Mouse (Mus musculus) ES-E14 (cell line): ENCODE data around the gene Pacrg.

Source experiments
- CHD2 ChIP-seq: IDR thresholded peaks from 2 replicates; pipeline ENCODE4 v1.6.1; 2014; ENCODE audit warnings: mild to moderate bottlenecking, low read depth, low read length, inconsistent platforms
- HCFC1 ChIP-seq: IDR thresholded peaks from 2 replicates; pipeline ENCODE4 v1.6.1; 2012; ENCODE audit warnings: low read length, inconsistent platforms, borderline replicate concordance; ENCODE audit not compliant: insufficient read depth
- MAFK ChIP-seq: IDR thresholded peaks from 2 replicates; pipeline ENCODE4 v1.6.1; 2014; ENCODE audit warnings: mild to moderate bottlenecking, low read depth, low read length, inconsistent platforms; ENCODE audit not compliant: insufficient read depth
- ZC3H11A ChIP-seq: IDR thresholded peaks from 2 replicates; pipeline ENCODE4 v1.6.1; 2012; ENCODE audit warnings: low read depth, mild to moderate bottlenecking, inconsistent platforms, low read length, borderline replicate concordance
- ZNF384 ChIP-seq: IDR thresholded peaks from 2 replicates; pipeline ENCODE4 v1.6.1; 2012; ENCODE audit warnings: low read depth, low read length, inconsistent platforms

DNA sequence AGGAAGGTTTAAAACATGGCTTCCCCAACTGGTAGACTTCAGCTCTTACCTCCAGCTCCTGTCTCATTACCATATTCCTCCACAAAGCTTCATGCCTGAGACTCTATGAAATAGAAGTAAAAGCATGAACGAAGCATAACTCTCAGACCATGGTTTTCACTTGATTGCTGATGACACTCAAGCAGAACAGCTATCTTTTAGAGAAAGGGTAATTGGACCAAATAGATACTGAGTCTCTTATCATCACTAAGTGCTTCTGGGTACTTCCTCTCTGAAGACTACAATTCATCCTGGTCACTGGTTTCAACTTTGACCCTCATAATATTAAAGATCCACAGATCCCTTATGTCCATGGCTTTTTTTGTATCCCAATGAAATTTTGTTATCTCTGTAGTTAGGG lies 42.1 kb upstream of the Pacrg start:
- TF ChIP-seq HCFC1 (no peak), CHD2 (no peak), ZNF384 (no peak), ZC3H11A (no peak), MAFK (no peak)
